Mouse (Mus musculus) CH12.LX (cell line): Measurements from ENCODE around the gene Hes3.

ENCODE experiments used
- CHD2 ChIP-seq: IDR thresholded peaks from 2 replicates; pipeline ENCODE4 v1.6.1; 2011; ENCODE audit warnings: low read length, improper control_type of control experiment
- CTCF ChIP-seq, 2 experiments: IDR thresholded peaks in 1 of 2; conservative IDR thresholded peaks in 1 of 2; 2 replicates each; pipeline ENCODE4 v1.5.1; 2011 to 2012; ENCODE audit warnings: low read depth in 2 of 2, low read length in 2 of 2, improper control_type of control experiment in 1 of 2, inconsistent platforms in 1 of 2, mild to moderate bottlenecking in 1 of 2, moderate library complexity in 1 of 2
- EP300 ChIP-seq: IDR thresholded peaks from 2 replicates; pipeline ENCODE4 v1.6.1; 2011; ENCODE audit warnings: low read length, improper control_type of control experiment
- HCFC1 ChIP-seq: IDR thresholded peaks from 2 replicates; pipeline ENCODE4 v1.6.1; 2012; ENCODE audit warnings: low read depth, mild to moderate bottlenecking, inconsistent platforms, low read length, improper control_type of control experiment
- NRF1 ChIP-seq: IDR thresholded peaks from 2 replicates; pipeline ENCODE4 v1.6.1; 2014; ENCODE audit warnings: low read depth, mild to moderate bottlenecking, inconsistent platforms, low read length, improper control_type of control experiment, moderate library complexity
- POLR2A ChIP-seq: IDR thresholded peaks from 2 replicates; pipeline ENCODE4 v1.6.1; 2011; ENCODE audit warnings: low read depth, mild to moderate bottlenecking, improper control_type of control experiment, low read length
- TBP ChIP-seq: conservative IDR thresholded peaks from 2 replicates; pipeline ENCODE4 v1.6.1; 2011; ENCODE audit warnings: low read depth, low read length, improper control_type of control experiment

DNA sequence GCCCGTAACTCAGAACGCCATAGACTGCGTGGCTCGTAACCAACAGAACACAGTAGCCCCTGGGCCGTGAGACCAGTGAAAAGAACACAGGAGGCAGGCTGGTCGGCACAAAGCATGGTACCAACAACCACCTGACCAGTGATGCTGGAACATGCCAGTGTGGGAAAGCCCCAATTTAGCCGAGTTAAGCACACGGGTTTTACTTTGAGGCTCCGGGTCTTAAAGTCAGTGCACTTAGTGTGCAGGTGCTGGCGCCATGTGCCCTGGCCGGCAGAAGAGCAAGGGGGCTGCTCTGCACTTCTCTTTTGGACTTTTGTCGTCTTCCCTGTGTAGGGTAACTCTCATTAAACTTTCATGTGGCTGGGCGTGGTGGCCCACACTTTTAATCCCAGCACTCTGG lies 21.5 kb downstream of the Hes3 start:
- TF ChIP-seq NRF1 (0 out of 2 replicates have a peak, but pooled peaks have one; percentile 28), HCFC1 (no peak), TBP (no peak), POLR2A (peak; percentile 35; the same call in 1 of the 2 replicates), EP300 (peak; percentile 30), CTCF (conservative IDR thresholded peaks at IDR 0.05 in 1 of 2, IDR thresholded peaks at IDR 0.05 in 1 of 2; ENCODE audit: low read depth in 2 of 2, low read length in 2 of 2) (no peak), CHD2 (no peak)
